Mouse (Mus musculus): ENCODE results near the gene Sox1. TPM values are rescaled to one million over a fixed set of nuclear protein-coding genes. Genes with fewer than 3 reads are reported as not detected.

Gene Sox1
- total RNA-seq (2022), result not detected

- no peak for DNase-seq (ENCODE audit: low spot score)
Observed at GRCm38 (mm10) chr8:12395071-12396031, at the start of gene Sox1. Gene Sox1 (plus strand): TSS chr8:12395295.

- no peak for DNase-seq (ENCODE audit: low spot score)
Observed at GRCm38 (mm10) chr8:12345881-12346280, 49.2 kb upstream of the Sox1 start.

GRCm38 (mm10) chr8:12346870-12347269 is 48.2 kb upstream of the Sox1 start:
- DNase-seq (ENCODE audit: low spot score), result no peak

- no peak for DNase-seq (ENCODE audit: low spot score)
Observed at GRCm38 (mm10) chr8:12348306-12348705, 46.8 kb upstream of the Sox1 start.

GRCm38 (mm10) chr8:12349591-12349990 is 45.5 kb upstream of the Sox1 start:
- peak; percentile 57 for DNase-seq (ENCODE audit: low spot score)

GRCm38 (mm10) chr8:12351121-12351520 is 44.0 kb upstream of the Sox1 start:
- no peak for DNase-seq (ENCODE audit: low spot score)

- DNase-seq (ENCODE audit: low spot score), result no peak
Observed at GRCm38 (mm10) chr8:12354406-12355025, 40.6 kb upstream of the Sox1 start.

GRCm38 (mm10) chr8:12368161-12368560 is 26.9 kb upstream of the Sox1 start:
- DNase-seq (ENCODE audit: low spot score), result no peak

- DNase-seq (ENCODE audit: low spot score), result no peak
Observed at GRCm38 (mm10) chr8:12368856-12369255, 26.2 kb upstream of the Sox1 start.

- no peak for DNase-seq (ENCODE audit: low spot score)
Observed at GRCm38 (mm10) chr8:12381111-12381510, 14.0 kb upstream of the Sox1 start.

GRCm38 (mm10) chr8:12382707-12383561 is 12.2 kb upstream of the Sox1 start:
- DNase-seq (ENCODE audit: low spot score), result no peak

- no peak for DNase-seq (ENCODE audit: low spot score)
Observed at GRCm38 (mm10) chr8:12383979-12384890, 10.9 kb upstream of the Sox1 start.

- no peak for DNase-seq (ENCODE audit: low spot score)
Observed at GRCm38 (mm10) chr8:12384996-12385685, 10.0 kb upstream of the Sox1 start.

- no peak for DNase-seq (ENCODE audit: low spot score)
Observed at GRCm38 (mm10) chr8:12385686-12386488, 9.2 kb upstream of the Sox1 start.

- DNase-seq (ENCODE audit: low spot score), result no peak
Observed at GRCm38 (mm10) chr8:12386530-12387222, 8.4 kb upstream of the Sox1 start.

- no peak for DNase-seq (ENCODE audit: low spot score)
Observed at GRCm38 (mm10) chr8:12387223-12387860, 7.8 kb upstream of the Sox1 start.

- DNase-seq (ENCODE audit: low spot score), result no peak
Observed at GRCm38 (mm10) chr8:12387901-12388300, 7.2 kb upstream of the Sox1 start.

- no peak for DNase-seq (ENCODE audit: low spot score)
Observed at GRCm38 (mm10) chr8:12388390-12389115, 6.5 kb upstream of the Sox1 start.

Data from heart, adult 8-10 months (tissue).